Mouse (Mus musculus) thymus, postnatal 25 days (tissue): Measurements from ENCODE around the gene Cyp24a1.
"Not testable (repeated sequence)": the region's sequence is repeated elsewhere in the genome, so short reads cannot be mapped to it uniquely, and the experiment has no call there.

Experiments
- DNase-seq: peaks from one replicate; pipeline ENCODE4 v3.0.0; 2022

The Cyp24a1 gene

DNA sequence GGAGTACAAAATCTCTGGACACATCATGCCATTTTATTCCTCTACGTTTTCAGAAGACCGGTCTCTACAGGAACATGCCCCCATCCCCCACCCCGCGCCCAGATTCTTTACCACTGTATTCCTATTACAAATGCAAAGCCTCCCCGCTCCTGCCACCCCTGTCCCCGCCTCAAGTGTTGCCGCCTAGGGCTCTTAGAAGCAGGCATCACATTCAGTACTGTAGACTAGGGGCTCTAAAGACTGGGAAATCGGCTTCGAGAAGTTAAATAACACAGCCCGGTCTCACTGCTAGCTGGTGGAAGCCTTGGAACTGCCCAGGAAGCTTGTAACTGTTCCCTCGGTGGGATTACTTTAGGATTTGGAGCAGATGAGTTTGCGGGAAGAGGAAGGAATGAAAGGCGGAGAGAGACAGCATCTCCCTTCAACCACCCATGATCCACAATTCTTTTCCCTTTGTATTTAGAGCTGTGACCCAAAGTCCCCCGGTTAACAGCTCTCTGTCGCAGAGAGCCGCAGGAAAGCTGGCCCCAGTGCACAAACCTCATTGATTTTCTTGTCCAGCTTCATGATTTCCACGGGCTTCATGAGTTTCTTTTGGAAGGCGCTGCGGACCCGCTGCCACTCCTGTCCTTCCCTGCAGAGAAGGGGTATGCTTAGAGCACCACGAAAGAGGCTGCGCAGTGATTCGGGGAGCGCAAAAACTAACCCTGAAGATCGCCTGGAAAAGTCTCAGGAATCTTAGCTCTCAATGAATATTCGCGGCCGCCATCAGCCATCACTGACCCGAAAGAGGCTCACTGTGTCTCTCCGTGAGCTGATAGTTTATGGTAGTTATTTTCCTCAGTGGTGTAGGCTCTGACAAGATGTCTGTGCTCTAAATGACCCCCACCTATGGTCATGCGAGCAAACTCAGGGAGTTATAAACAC, 1.9 kb downstream of the Cyp24a1 start:
- no peak for DNase-seq

DNA sequence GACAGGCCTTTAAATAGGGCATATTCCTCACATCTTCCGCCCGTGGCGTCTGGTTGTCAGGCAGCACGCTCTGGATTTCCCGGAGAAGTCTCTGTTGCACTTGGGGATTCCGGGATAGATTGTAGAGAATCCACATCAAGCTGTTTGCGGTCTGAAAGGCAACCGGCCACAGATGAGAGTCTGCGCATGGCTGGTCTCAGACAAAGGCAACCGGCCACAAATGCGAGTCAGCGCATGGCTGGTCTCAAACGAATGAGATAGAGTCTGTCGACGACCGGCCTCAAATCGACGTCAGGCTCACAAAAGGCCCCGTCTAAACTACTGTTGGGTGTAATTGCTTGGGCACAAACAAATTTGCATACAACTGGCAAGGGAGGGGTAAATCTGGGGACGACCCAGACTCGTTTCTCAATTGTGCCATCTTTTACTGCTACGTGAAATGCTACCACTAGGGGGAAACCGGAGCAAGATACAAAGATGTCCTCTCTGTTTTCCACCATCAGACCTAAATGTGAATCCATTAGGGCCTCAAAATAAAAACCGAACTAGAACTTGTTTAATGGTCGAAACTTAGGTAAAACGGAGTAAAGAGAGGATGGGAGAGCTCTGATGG, 8.9 kb downstream of the Cyp24a1 start:
- peak; percentile 9 for DNase-seq

DNA sequence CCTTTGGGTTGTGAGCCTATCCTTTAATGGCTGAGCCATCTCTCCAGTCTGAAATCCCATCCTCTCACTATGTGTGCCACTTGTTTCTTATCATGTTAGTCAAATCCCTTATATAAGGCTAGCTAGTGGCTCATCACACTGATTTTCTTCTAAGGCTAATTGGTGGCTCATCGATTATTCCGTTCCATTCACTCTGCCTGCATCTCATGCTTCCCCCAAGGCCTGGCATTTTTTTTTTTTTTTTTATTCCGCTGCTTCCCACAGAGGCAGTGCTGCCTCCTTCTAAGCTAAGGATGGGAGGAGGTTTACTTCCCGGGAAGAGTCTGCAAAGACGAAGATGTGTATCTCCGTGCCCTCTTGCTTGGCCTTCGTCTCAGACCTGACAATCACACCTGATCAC, 9.7 kb downstream of the Cyp24a1 start:
- no peak for DNase-seq

DNA sequence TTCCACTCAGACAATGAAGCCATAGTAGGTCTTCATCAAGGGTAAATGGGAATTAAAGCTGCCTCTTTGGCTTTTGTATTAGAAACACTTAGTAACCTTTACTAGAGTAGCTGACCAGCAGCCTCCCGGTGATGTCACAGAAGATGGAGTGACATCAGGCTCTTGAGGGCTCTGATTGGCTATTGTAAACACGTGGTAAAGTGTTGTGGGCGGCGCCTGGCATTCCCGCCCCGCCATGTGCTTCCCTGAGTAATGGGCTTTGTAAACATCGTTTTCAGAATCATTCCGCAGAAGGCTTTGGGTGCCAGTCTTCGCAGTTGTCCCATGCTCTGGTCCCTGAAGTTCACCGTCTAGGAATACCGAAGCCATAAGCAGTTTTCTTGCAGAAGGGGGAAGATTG, 13.0 kb downstream of the Cyp24a1 start:
- DNase-seq, result no peak

DNA sequence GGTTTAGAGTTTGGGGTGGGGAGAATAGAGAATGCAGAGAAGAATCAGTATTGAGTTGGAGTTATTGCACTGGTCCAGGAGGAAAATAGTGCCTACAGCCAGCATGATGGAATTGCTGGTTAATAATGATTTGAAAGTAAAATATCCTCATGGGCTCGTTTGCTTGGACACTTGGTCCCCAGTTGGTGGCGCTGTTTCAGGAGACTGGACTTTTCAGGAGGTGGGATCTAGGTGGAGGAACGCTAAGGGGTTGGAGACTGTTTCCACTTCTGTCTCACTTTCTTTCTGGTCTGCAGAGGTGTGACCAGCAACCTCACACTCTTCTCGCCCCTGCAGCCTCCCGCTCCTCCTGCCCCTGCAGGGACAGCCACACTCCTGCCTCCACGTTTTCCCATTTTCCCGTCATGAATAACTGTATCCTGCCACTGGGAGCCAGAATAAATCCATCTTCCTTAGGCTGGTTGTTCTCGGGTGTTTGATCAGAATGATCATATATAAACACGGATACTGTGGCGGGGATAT, 14.9 kb downstream of the Cyp24a1 start:
- DNase-seq, result no peak

DNA sequence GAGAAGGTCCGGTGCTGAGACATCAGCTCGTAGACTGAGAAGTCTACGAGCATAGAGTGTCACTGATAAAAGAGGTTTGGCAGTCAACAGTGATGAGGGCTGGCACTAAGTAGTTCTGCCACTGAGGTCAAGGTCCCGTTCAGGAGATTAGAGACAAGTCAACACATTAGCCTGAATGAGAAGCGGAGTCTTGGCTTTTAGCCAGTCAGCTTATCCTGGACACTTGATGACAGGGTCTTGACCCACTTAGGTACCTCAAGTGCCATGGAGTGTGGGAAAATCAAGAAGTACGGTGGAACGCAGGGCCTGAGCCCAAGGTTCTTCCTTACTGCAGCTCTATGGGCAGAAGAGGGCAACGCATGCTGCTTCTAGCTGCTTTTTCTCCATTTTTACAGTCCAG, 20.3 kb downstream of the Cyp24a1 start:
- no peak for DNase-seq

DNA sequence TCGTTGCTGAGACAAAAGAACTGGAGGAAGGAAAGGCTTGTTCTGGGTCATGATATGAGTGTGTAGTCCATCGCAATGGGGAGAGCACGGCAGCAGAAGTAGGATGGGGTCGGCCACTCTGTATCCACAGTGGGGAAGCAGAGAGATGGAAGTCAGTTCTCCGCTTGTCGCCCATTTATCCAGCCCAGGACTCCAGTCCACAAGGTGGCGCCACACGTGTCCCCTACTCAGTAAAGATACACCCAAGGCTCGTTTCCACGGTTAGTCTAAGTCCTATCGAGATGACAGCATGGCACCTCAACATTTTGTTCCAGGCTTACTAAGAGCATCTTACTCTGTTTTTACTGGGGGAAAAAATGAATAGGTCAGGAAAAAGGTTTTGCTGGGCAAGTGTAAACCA, 20.7 kb downstream of the Cyp24a1 start:
- peak; percentile 25 for DNase-seq

DNA sequence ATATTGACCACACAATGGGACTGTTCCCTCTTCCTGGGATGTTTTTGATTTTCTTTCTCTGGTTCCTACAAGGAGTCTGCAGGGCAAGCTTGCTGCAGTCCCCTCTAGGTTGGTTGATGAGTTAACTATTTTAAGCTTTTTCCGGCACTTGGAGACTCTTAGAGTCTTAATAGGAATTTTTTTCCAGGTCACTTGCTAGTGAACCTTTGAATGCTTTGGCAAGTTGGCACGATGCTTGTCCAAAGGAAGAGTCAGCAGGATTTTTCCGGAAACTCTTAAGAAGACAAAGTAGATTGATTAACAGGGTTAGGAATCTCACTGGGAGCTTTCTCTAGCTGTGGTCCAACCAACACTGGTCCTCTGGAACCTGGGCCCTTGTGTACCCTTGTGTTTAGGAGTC, 21.8 kb downstream of the Cyp24a1 start:
- no peak for DNase-seq

DNA sequence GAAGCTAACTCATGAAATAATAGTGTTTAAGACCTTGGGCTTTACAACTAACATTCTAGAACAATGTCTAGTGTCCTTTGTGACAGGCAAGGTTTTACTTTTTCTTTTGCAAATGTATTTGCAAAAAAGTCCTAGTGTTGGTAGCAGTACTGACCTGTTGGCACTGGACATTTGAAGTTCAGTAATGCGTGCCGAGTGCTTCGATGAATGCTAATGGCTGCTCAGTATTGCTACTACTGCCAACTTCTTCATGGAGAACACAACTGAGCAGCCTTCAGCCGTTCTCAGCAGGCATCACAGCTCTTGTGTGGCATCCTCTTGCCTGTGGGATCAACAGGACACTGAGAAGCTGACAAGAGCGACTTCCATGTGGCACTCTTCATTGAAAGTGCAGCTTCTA, 22.8 kb downstream of the Cyp24a1 start:
- no peak for DNase-seq

DNA sequence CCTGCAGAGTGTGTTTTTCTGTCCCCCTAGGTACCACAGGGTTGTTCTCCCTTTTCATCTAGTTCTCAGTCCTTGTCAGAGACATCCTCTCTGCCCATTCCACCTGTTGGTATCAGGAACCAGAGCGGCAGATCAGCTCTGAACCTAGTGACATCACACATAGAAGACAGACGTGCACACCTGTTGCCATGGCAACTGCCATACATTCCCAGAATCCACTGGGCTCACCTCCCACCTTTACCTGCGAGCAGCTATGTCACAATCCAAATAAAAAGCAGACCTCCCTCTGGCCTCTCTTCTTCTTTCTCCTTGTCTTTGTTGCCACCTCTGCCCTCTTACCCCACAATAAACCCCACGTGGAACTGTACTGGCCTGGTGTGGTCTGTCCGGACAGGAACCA, 26.4 kb downstream of the Cyp24a1 start:
- no peak for DNase-seq

DNA sequence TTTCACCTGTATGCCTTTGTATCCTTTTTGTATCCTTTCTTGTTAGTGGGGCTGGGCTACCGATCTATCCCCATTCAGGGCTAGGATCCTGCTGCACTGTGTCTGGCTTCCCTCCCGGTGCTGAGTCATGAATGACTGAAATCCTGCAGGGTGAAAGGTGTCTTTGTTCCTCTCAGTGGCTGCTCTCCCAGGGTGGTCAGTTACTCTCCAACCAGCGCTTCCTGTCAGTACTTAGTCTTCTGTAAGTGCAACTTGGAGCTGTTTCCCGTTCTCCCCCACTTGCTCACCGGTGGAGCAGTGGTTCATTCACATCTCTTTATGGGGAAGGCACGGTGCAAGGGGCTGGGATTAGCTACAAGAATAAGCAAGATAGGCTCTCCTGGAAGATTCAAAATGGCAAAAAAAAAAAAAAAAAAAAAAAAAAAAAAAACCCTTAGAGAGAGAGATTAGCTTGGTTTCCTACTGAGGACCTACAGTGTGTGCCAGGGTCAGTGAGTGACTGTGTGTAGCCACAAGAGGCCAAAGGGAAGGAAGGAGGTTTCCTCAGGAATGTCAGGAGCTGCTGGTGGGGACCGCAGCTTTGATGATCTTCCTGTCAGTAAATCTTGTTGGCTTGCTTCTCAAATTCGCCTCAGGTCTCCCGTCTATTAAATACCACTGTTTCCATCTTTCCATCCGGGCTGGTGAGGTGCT, 27.2 kb downstream of the Cyp24a1 start:
- no peak for DNase-seq

DNA sequence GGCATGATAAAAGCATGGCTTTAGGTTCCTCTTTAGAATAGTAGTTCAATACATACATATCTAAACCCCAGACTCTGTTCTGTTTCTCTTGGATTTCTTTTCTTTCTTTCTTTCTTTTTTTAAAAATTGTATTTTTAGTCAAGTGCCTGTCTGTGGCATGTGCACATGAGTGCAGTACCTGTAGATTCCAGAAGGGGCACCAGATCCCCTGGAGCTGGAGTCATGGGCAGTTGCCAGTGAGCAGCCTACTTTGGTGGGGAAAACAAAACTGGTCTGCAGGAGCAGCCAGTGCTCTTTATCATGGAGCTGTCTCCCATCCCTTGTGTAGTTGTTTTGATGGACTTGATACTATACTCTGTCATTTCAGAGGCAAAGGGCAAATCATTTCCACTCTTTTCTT, 28.9 kb downstream of the Cyp24a1 start:
- DNase-seq, result peak; percentile 19

DNA sequence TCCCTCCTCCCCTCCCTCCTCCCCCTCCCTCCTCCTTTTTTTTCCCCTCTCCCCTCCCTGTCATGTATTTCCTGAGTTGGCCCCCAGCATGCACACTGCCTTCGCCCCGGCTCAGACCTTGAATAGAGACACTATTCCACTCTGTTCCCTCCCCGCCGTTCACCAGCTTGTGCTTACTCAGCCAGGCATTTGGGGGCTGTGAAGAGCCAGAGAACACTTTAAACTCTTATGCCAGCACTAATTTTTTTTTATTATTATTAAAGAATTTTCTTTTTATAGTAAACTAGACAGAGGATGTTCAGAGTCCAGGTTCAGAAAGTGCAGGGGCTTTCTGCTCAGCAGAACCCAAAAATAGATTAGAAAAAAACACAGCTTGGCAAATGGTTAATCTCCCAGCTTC, 32.1 kb downstream of the Cyp24a1 start:
- DNase-seq, result no peak

DNA sequence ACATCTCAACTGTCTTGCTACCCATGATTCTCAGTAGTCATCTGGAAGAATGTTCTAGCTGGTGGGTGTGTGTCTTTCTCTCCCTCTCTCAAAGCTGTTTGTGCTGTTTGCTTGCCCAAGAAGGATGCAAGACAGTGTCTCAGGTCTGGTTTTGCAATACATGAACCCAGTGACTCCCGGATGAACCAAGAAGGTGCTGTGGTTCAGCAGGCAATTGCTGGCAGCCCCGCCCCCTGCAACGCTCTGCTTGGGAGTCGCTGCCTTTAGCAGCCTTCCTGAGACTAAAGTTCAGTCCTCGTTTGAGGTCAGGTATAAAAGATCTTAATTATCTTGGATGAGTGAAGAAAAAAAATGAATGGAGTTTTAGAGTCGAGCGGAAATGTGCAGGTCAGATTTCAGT, 35.3 kb downstream of the Cyp24a1 start:
- no peak for DNase-seq

DNA sequence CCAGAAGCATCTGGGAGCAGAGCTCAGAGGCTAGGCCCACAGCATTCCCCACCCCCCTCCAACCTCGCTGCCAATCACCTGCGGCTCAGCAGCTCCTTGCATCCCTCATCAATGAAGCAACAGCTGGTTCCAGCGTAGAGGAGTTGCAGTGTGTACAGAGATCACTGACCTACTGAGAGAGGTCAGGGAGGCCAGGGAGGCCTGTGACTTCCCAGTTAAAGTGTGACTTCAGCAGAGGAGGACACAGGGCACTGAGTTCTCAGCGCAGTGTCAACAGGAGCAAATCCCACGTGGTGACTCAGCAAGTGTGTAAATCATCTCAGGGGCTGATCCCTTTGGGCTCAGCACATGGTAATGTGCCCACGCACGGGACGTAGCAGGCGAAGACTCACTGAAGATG, 37.1 kb downstream of the Cyp24a1 start:
- DNase-seq, result no peak

DNA sequence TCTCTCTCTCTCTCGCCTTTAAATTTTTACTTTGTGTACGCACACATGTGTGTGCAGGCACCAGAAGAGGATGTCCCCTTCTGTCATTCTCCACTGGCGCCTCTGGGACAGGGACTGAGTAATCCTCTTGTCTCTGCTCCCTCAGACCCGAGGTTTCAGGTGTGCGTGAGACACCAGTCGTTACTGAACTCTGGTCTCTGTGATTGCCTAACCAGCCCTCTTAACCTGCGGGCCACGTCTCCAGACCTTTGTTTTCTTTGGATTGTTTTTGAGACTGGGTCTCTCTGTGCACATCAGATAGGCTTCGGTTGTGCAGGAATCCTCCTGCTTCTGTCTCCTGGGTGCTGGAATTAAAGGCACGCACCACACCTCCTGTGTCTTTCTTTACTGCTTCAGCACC, 37.8 kb downstream of the Cyp24a1 start:
- DNase-seq, result no peak

DNA sequence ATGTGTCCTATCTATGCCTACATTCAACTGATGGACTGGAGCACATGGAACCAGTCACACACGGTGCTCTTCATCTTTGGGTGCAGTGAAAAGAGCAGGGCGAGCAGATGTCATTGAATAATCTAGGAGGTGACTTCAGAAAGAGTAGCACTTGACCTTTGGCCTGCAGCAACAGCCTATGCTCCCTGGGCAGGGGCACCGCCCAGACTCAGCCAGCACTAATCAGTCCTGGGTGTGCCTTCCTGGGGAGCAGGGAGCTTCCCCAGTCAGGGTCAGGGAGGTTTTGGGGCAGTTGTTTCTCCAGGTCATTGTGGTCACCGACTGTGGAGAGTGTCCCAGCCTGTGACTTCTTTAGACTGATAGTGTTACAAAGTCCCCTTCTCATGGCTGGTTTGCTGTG, 43.1 kb downstream of the Cyp24a1 start:
- not testable (repeated sequence) for DNase-seq

DNA sequence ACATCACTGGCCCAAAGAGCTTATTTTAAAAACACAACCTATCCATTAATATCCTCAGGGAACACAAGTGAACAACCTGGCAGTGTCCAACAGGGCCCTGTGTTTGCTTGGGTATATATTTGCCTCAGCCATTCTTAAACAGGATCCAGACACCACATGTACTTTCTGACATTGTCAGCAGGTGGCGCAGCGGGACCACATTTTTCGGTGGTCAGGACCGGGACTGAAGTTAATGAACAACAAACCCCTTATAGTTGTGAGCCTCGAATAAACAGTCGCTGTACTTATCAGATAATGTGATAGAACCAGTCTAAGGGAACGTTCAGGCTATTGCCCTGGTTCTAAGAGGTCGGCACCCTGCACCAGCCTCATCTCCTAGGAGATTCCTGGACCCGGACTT, 46.0 kb downstream of the Cyp24a1 start:
- peak; percentile 70 for DNase-seq

DNA sequence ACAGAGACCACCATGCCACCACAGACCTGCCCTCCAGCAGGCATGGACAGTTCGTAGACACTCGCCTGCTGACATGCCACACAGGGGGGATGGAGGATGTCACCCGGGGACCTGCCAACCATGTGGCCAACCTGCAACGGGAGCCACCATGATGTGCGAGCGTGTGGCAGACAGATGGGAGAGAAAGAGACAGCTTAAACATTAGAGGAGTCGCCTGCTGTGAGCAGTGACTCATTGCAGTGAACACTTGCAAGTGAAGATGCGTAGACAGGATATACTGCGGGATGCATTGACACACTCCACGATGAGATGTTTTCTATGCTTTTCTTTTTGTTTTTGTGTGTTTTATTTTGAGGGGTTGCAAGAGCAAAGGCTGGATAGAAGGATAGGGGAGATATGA, 49.3 kb downstream of the Cyp24a1 start:
- no peak for DNase-seq

DNA sequence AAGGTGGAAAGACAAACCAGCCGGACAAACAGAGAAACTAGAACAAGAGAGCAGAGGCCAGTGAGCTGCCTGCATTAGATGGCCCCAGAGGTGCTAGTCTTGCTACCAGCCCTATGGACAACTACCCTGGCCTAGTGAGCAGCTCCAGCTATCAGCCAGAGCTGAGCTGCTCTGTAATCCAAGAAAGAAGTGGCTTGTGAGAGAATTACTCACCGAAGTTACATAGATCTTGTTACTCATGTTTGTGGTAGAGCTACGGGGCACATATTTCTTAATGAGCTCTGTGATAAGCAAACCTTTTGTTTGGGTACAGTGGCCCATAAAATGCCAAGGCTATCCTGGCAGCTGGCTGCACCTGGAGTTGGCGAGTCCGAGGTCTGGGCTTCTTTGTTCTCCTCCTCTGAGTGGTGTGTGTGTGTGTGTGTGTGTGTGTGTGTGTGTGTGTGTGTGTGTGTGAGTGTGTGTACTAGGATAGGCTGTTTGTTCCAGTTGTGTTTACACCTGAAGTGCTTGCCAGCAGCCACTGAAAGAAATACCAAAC, 50.0 kb downstream of the Cyp24a1 start:
- no peak for DNase-seq

DNA sequence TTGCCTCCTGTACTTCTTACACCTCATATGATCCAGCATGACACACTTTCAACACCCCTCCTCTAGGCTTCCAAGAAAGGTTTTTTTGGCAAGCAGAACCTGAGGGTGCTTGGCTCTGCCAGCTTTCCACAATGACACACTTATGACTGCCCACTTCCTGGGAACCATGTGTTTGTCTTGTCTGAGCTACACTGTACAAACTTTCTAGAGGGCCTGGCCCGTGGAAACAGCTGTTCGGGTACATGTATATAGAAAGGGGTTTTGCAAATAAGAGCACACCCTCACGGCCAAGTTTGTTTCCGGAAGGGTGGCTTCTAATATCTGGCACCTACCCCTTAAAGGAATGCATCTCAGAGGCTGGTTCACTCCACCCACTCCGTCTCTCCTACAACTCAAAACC, 51.1 kb downstream of the Cyp24a1 start:
- DNase-seq, result no peak

DNA sequence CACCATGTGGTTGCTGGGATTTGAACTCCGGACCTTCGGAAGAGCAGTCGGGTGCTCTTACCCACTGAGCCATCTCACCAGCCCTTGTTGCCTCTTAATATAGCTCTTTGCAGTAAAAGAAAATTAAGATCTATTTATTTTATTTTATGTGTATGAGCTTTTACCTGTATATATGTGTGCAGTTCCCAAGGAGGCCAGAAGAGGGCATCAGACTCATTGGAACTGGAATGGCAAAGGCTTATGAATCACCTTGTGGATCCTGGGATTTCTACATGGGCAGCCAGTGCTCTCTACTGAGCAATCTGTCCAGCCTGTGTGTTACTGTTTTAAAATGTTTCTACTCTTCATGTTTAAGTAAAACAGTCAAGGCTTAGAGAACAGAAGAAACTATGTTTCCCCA, 54.4 kb downstream of the Cyp24a1 start:
- peak; percentile 6 for DNase-seq

DNA sequence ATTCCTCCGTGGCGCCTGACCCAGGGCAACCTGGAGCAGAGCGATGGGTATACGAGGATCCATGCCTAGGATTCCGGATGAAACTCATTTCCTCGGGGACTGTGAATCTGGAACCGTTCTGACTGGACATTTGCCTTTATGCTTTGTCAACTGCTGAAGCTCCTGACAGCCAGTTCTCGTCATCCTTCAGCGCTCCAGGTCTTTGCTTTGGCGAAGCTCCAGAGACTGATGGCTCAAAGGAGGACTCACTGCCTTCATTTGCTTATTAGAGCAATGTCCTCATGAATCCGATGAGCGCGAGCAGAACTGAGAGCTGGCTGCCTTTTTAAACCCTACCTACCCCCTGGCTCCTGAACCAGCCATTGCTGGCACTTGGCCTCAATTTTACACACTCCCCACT, 58.2 kb downstream of the Cyp24a1 start:
- DNase-seq, result no peak

DNA sequence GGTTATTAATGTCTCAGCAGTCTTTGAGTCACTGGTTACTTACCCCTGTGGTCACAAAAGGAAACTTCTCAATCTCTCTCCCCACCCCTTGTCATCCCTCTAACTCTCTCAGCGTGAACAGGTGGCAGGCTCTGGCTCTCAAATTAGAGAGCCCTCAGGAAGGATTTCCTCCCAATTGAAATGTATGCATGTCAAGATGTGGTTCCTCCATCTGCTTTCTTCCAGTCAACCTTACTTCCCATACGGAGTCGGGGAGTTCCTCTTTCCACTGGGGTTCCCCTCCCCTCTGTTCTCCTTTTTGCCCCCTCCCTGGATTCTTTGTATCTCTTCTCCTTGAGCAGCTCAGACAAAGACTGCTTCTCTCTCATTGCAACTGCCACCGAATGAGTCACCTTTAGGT, 60.7 kb downstream of the Cyp24a1 start:
- DNase-seq, result no peak
